Mouse (Mus musculus) leukemia stem cell, adult 10-12 weeks (primary cell): ENCODE data around the gene Npas4. TPM values are rescaled to one million over a fixed set of nuclear protein-coding genes. Genes with fewer than 3 reads are reported as not detected.

Experiments used
- polyA plus RNA-seq: library from polyadenylated mRNA; stranded (reverse); fragments of >175 nt; gene quantifications from 2 replicates; pipeline ENCODE4 v1.2.3, GENCODE M21; 2012; ENCODE audit warnings: low replicate concordance

The Npas4 gene
- 0.14 and 0.37 TPM in 2 replicates for polyA plus RNA-seq

GRCm38 (mm10) chr19:4990256-4990625, at the start of gene Npas4:
TSS of gene Npas4 (minus strand) at chr19:4990316.

DNA sequence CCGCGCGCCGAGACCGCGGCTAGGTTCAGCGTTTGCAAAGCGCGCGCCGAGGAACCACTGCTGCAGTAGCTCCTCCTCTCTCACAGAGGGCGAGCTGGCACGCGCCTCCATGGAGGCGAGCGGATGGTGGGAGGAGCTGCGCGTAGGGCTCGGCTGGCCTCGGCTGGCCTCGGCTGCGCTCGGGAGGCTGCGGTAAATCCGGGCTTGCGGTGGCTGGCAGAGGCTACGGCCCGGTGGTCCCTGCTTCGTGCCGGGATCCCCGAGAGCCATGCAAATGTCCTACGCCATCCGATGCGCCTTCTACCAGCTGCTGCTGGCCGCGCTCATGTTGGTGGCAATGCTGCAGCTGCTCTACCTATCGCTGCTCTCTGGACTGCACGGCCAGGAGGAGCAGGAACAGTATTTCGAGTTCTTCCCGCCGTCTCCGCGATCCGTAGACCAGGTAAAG, 48.6 kb upstream of the Npas4 start, which contains the start of the genes B4gat1 and AC124502.3:
Gene B4gat1 (plus strand): TSS at position 118 of the 448 bp plus-strand sequence.
Gene AC124502.3 (plus strand): TSS at position 183 of the 448 bp plus-strand sequence.

GRCm38 (mm10) chr19:5023621-5024479, 33.7 kb upstream of the Npas4 start, which contains the start of gene Slc29a2:
TSS of gene Slc29a2 (plus strand) at chr19:5023860.

GRCm38 (mm10) chr19:4961928-4962601, 28.1 kb downstream of the Npas4 start, which contains the start of gene Mrpl11:
TSS of gene Mrpl11 (plus strand) at chr19:4962147.

GRCm38 (mm10) chr19:4942551-4943252, 47.4 kb downstream of the Npas4 start, which contains the start of gene Peli3:
TSS of gene Peli3 (minus strand) at chr19:4943127.

Other genes starting within 250 kb of the Npas4 start
- gene Rbm4b, start 233.8 kb downstream of the Npas4 start, polyA plus RNA-seq, result 3.1 and 4.8 TPM in 2 replicates
- gene Rbm4, start 196.4 kb downstream of the Npas4 start, polyA plus RNA-seq, result 3.0 and 9.7 TPM in 2 replicates
- 3.5 and 7.0 TPM in 2 replicates for gene Gm21992, start 178.7 kb downstream of the Npas4 start, polyA plus RNA-seq
- gene Rbm14, start 178.7 kb downstream of the Npas4 start, polyA plus RNA-seq, result 23.2 and 88.3 TPM in 2 replicates
- gene Ccs, start 151.0 kb downstream of the Npas4 start, polyA plus RNA-seq, result 21.4 and 110 TPM in 2 replicates
- gene Ccdc87, start 150.9 kb downstream of the Npas4 start, polyA plus RNA-seq, result not detected in 2 replicates
- 17.8 and 31.5 TPM in 2 replicates for gene Ctsf, start 135.2 kb downstream of the Npas4 start, polyA plus RNA-seq
- 0.37 and 0.66 TPM in 2 replicates for gene Actn3, start 112.4 kb downstream of the Npas4 start, polyA plus RNA-seq
- 5.1 and 6.1 TPM in 2 replicates for gene Zdhhc24, start 111.6 kb downstream of the Npas4 start, polyA plus RNA-seq
- gene Bbs1, start 83.7 kb downstream of the Npas4 start, polyA plus RNA-seq, result 4.4 and 8.3 TPM in 2 replicates
- gene Dpp3, start 62.0 kb downstream of the Npas4 start, polyA plus RNA-seq, result 49.7 and 54.1 TPM in 2 replicates
- gene Peli3, start 47.2 kb downstream of the Npas4 start, polyA plus RNA-seq, result 0.11 and 0.36 TPM in 2 replicates
- 41.9 and 74.6 TPM in 2 replicates for gene Mrpl11, start 28.2 kb downstream of the Npas4 start, polyA plus RNA-seq
- gene Slc29a2, start 33.5 kb upstream of the Npas4 start, polyA plus RNA-seq, result 3.2 and 6.6 TPM in 2 replicates
- 6.5 TPM in 2 replicates for gene B4gat1, start 48.5 kb upstream of the Npas4 start, polyA plus RNA-seq
- gene AC124502.3, start 48.6 kb upstream of the Npas4 start, polyA plus RNA-seq, result not detected in 2 replicates
- gene Brms1, start 51.0 kb upstream of the Npas4 start, polyA plus RNA-seq, result 29.9 and 97.0 TPM in 2 replicates
- 0.43 and 0.90 TPM in 2 replicates for gene Rin1, start 60.2 kb upstream of the Npas4 start, polyA plus RNA-seq
- 4.3 and 7.0 TPM in 2 replicates for gene Cd248, start 77.8 kb upstream of the Npas4 start, polyA plus RNA-seq
- gene Tmem151a, start 95.2 kb upstream of the Npas4 start, polyA plus RNA-seq, result 0.09 and 1.3 TPM in 2 replicates
- gene Yif1a, start 98.2 kb upstream of the Npas4 start, polyA plus RNA-seq, result 12.3 and 39.3 TPM in 2 replicates
- gene Cnih2, start 108.2 kb upstream of the Npas4 start, polyA plus RNA-seq, result 2.3 and 6.4 TPM in 2 replicates
- 269 and 344 TPM in 2 replicates for gene Rab1b, start 116.8 kb upstream of the Npas4 start, polyA plus RNA-seq
- gene Klc2, start 128.2 kb upstream of the Npas4 start, polyA plus RNA-seq, result 18.0 and 32.6 TPM in 2 replicates